Mouse (Mus musculus) cerebellum, adult 18-20 months (tissue): ENCODE measurements around the gene Katnal1.

Source experiments
- DNase-seq, 2 experiments: peaks; one replicate each; pipeline ENCODE4 v3.0.0; 2021

Katnal1 gene

DNA sequence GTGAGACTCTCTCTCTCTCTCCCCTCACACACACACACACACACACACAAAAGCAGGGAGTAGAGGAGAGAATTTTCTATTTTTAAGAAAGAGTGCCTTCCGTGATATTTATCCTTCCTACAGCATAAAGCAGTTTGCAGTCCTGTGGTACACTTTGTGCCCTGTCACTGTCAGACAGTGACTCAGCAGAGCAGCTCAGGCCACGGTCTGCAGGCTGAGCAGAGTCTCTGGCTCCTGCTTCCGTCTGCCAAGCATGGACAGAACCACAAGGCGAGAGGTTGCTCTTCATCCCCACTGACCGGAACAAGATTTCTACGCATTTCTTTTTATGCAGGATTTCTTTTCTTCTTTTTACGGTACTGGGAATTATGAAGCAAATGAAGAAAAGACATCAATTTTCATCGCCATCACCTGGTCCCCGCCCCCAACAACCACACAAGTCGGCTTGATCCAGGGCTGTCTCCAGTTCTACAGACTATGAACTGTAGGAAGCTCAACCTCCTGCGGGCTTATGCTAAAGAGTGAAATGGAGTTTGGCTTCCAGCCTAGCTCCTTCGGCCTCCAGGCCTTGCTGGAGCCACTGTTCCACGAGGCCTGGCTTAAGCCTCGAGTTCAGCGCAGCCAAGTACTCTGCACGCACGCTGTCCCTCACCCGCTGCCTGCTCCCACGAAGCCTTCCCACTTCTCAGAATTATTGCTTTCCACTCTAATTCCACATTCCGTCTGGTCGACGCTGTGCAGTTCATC is 25.4 kb upstream of the Katnal1 start:
- DNase-seq = peak in 1 of 2 experiments; percentile 13

DNA sequence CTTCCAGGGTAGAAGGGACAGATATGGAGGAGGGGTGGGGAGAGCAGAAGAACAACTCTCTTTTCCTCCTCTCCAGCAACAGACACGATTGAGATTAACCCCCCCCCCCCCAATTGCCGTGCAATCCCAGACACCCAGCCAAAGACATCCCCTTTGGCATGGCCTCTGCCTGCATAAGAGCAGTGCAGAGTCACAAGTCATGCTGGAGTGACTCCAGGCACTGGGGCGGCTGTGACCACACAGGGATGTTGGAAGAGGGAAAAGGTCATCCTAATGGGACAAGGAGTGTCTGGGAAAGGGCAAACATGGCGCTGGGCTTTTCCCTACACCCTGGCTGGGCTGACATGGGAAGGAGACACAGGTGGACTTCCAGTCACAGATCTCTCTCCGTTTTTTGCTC is 24.0 kb upstream of the Katnal1 start:
- no peak for DNase-seq

DNA sequence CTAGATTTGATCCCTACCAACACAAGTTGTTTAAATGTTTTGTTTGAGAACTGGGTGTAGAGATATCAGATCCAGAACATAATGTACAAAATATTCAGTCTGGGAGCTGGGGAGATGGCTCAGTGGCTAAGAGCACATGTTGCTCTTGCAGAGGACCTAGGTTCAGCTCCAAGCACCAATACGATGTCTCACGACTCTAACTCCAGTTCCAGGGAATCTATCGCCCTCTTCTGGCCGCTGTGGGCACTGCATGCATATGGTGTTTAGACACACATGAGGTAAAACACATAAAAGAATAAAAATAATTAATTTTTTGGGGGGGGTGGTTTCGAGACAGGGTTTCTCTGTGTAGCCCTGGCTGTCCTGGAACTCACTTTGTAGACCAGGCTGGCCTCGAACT is 23.3 kb upstream of the Katnal1 start:
- no peak for DNase-seq

DNA sequence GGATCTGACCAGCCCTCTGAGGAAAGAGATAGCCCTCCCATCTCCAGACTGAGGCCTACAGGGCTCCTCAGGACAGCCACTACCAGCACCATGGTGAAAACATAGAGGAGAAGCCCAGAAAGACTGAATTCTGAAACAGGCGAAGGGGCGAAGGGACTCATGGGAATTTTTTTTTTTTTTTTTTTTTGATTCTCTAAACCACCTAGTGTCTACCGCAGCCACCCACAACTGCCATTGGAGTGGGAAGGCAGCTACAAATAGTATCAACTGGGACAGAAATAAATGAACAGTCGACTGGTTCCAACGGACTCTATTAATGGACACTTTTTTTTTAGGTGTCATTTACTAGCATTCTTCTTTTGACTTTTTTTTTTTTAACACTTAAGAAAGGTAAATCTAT is 22.2 kb upstream of the Katnal1 start:
- DNase-seq = no peak

DNA sequence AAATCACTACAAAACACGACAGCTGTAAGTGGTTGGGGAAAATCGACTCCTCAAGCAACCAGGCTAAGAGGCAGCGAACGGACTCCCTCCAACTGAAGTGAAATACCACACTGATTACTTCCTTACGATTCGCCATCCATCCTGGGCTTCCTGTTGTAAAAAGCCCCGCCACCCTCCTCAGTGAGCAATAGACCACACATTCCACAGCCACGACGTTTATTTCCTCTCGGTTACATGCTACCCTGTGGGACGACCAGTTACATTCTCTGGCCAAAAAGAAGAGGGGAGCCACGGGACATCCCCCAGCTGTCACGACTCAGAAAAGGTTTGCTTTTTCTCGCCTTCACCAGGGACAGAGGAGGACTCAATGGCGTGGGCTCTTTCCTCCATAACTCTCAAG is 20.9 kb upstream of the Katnal1 start:
- DNase-seq = no peak

DNA sequence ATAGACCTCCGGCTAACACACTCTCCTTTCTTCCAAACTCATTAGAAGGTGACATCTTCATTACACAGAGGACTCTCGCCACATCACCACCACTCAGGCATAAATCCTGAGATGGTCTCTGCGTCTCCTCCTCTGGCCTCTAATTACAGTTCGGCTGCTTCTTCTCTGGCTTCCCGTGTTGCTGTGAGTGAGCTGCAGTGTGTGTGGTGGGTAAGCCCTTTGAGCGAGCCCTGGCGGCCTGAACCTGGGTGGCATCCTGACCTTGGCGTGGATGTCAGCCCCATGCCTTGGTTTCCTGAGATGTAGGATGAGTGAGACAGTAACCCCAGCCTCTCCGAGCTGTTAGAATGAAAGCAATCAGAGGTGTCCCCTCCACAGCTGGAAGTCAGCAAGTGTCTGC is 19.5 kb upstream of the Katnal1 start:
- no peak for DNase-seq

DNA sequence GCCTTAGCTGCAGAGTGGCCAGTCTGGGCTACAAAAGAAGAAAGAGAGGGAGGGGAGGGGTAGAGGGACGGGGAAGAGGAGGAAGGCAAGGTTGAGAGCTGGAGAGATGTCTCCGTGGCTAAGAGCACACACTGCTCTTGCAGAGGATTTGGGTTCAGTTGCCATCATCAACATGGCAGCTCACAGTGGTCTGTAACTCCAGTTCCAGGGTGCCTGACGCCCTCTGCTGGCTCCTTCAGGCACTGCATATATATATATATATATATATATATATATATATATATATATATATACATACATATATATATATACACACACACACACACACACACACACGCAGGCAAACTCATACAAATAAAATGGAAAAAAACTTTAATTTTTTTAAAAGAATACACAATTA is 18.3 kb upstream of the Katnal1 start:
- DNase-seq = no peak

DNA sequence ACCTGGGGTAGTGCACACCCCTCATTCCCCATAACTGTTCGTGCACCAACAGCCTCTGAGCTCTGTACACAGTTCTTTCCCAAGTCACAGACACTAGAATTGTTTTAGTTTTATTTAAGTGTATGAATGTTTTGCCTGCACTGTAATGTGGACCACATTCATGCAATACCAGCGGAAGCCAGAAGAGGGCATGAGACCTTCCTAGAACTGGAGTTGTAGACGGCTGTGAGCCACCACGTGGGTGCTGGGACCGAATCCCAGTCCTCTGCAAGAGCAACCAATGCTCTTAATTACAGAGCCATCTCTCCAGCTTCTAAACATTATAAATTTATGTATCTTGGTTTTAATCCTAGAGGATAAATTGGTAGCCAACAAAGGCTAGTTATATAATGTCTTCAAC is 17.7 kb upstream of the Katnal1 start:
- DNase-seq = peak in 1 of 2 experiments; percentile 24

DNA sequence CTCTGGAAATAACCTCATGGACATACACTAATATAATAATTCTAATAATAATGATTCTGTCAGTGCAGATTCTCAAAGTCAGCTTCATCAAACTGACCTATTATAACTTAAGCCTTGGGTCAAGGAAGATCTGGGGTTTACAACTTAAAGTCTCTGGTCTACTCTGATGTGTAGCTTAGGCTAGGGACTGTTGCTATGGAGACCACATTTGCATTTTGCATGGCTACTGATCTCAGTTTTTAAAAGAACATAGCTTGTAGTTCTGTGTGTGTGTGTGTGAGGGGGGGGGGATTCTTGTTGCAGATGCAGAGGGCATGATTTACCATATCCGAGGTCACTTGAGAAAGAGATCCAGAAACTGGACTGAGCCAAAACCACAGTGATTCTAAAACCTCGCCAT is 16.6 kb upstream of the Katnal1 start:
- DNase-seq = no peak

DNA sequence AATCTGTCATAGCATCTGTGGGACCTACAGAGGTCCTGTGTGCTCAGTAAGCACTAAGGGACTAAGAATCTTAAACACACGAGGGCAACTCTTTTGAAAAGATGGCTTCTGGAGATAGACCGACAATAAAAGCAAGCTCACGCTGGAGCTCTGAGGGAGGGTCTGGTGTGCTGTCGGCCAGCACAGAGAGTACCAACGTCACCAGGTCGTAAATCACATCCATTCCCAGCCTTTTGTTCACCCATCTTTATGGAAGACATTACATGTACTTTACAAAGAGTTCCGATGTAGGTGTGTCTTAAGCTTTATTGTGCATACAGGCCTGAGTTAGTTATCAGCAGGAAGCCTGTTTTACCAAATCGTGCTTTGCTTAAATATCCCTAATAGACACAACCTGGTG is 14.9 kb upstream of the Katnal1 start:
- DNase-seq = no peak

DNA sequence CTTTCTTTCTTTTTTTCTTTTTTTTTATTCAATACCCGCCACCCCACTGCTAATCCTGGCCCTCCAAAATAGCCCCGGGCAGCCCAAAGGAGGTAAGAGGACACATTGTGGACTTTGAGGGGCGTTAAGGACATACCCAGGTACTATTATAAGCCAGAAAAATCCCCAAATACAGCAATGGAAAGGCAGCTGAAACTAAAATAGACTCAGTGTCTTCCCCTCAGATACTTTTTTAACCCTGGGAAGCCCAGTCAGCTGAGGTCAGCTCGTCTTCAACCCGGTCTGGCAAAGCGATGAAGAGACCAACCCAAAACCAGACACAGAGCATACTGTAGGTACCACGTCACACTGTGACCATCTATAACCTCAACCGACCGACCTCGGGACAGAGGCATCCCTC is 14.3 kb upstream of the Katnal1 start:
- no peak for DNase-seq

DNA sequence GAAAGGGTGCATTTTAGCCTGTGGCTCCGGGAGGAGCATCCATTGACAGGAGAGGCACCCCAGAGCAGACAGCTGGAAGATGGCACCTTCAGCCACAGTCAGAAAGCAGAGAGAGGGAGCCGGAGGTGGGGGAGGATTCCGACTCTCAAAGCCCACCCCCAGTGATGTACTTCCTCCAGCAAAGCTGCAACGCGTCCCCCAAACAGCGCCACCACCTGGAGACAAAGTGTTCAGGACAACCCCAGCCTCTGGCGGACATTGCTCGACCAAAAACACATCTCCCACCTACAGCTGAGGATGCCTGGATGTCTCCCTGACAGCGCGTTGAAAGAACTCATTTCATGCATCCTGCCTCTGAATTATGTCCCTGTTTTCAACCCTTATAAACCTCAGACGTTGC is 13.8 kb upstream of the Katnal1 start:
- no peak for DNase-seq

DNA sequence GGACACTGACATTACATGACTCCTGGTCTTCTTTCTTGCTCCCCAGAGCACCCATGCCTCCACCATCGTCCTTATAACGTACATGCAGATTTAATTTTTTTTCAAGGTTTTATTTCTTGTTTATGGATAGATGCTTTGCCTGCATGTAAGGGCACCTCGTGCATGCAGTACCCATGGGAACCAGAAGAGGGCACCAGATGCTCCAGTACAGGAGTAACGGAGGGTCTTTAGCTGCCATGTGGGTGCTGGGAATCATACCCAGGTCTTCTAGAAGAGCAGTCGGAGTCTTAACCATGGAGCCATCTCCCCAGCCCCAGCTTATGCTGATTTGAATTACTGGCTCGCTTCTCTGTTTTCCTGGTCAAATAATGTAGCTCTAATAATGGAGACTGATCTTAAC is 13.2 kb upstream of the Katnal1 start:
- no peak for DNase-seq

DNA sequence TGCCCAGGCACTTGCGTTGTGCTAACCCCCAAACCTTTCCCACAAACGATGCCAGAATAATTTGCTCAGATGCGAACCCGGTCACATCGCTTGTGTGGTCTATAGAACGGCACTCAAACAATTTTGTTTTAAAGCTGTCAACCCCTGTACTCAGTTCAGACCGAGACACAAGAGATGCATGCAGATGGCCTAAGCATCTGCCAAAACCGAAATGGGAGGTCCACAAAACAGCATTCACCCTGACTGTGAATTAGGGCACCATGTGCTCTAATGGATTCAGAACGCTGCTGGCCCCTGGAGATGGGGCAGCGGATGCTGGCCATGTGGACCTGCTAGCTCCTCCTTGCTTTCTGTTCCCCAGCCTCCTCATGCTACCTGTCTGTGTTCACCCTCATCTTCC is 12.7 kb upstream of the Katnal1 start:
- no peak for DNase-seq

DNA sequence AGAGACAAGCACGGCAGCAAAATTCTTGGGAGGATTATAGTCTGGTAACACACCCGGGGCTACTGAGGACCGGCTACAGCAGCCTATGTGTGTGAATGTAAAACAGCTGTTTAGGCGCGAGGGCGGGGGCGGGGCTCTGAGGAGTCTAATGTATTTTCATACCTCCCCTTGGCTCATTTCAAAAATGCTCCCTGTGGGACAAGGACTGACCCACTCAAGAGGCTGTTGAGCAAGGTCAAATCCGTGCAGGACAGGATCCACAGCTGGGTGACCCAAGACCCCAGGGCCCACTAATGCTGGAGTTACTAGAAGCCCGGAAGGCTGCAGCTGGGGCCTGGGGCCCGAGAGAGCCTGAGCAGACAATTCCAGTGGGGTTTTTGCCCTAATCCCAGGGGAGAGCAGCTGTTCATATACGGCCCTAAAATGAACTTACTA is 10.8 kb upstream of the Katnal1 start:
- no peak for DNase-seq

DNA sequence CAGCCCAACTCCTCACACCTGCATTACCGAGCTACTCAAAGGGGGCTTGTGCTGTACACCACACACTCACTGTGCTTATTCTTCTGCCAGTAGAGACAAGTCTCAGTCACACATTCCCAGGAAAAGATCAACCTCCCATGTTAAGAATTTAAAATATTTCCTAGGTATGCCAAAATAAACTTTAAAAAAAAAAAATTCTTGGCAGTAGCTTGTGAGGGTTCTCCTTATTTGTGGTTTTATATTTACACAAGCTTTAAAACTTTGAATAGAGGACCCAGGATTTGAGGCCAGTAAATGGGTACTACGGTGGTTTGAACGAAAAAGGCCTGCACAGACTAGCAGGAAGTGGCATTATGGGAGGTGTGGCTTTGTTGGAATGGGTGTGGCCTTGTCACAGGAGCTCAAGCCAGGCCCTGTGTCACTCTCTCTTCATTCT is 7.4 kb upstream of the Katnal1 start:
- DNase-seq = no peak

DNA sequence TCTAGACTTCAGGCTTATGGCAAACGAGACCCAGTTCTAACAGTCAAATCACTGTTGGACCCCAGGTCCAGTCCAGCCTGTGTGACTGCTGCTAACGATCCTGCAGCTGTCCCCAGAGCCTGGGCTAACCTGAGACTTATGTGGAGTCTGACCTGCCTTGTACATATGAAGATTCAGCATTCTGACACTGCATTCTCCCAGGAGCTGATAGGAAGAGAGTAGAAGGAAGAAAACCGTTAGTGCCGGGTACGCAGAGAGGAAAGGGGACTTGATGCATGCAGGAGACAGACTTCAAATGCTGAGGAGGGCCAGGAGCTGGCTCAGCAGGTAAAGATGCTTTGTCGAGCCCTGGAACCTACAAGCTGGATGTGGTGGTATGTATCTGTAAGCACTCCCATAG is 6.8 kb upstream of the Katnal1 start:
- DNase-seq = no peak

DNA sequence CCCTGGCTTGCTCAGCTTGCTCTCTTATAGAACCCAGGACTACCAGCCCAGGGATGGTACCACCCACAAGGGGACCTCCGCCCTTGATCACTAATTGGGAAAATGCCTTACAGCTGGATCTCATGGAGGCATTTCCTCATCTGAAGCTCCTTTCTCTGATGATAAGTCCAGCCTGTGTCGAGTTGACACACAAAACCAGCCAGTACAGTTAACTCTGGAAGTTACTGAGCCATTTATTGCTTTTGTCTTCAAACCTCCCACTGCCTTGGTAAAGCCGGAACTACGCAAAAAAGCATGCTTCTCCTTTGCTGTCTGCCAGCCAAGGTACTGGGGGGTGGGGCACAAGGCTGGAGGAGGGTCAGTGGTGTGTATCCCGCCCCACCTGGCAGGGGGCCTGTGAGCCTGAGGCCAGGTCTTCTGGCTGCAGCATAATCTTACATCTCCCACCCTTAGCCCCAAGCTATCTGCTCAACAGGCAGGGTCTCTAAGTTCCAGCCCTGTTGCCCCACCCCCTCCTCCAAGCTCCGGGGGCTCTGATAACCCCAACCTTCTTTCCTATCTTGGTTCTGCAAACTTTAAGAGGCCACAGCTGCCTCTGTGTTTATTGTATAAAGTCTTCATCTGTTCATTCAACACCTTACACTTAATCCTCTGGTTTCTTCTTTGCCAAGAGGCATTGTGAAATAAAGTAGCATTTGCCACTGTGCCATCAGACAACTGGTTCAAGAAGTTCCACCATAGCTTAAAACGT is 6.1 kb upstream of the Katnal1 start:
- DNase-seq = no peak

DNA sequence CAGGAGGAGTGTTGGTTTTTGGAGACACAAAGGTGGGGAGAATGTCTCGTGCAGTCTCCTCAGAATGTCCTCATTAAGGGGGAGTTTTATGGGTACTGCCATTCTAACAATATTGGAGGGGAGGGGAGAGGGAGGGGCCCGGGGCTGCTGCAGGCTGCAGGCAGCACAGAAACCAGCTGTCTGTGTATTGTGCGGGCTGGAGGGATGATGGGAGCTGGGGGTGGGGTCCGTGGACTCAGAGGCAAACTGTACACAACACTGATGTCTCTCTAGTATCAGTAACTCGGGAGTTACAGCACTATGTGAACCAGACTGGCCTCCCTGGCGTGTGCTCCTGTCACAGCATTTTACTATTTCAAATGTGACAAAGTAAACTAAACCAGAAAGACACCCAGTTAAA is 5.3 kb upstream of the Katnal1 start:
- DNase-seq = no peak

DNA sequence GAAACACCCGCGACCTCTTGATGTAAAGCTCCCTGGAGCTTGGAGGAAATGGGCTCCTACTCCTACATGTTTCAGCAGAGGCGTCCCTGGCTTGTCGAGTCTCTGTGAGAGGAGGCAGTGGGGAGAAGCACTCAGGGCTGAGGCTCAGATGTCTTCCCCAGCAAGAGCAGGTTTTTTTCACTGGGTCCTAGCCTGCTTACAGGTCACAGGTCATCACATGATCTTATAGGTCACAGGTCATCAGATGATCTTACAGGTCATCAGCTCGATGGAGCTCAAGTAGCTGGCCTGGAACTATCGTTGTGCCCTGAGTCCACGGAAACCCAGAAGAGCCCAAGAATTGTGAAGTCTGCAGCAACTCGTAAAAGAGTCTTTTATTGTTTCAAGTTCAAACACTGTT is 4.6 kb upstream of the Katnal1 start:
- no peak for DNase-seq

DNA sequence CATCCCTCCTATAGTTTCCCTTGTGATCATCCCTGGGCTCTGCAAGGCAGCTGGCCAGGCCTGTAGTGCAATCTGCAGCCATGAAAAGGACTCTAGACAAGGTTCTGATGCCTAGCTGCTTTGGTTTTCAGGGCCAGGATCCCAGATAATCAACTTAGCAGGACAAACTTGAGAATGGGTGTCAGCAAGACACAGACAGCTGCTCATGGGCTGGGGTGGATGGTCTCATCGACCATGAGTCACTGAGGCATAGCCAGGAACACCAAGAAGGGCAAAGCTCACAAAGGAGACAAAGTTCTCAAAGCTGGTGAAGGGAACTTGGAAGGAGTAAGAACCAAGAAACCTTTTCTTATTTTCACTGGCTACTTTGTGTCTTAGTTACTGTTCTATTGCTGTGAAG is 2.2 kb upstream of the Katnal1 start:
- DNase-seq = no peak

DNA sequence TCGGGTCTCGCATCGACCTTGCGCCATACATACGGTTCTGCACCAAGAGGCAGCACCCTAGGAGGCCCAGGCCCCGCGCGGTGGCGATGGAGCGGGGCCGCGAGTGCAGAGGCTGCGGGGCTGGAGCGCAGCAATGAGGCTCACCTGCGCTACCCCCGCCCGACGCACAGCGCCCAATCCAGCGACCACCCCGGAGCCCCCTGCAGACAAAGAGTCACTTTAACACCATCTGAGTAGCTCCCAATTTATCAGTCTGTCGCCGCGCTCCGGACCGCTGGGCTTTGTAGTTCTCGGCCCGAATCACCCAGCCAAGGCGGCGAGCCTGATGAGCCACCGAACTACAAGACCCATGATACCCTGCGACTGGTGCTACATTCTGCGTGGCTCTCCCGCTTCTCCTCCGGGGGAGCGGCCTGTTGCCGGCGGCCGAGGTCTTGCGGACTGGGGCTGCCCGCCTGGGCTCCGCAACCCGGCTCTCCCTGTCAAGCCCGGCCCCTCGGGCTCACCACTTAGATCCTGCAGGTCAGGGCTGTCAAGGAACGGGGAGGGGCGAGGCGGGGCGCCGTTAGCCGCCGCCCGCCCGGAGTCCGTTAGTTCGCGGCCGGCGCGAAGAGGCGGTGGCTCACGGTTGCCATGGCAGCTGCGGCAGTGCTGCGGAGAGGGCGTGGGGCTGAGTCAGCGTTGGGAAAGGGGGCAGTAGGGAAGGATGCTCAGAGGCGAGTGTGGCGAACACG is 571 bp downstream of the Katnal1 start:
- DNase-seq = peak; percentile 94 to 97

DNA sequence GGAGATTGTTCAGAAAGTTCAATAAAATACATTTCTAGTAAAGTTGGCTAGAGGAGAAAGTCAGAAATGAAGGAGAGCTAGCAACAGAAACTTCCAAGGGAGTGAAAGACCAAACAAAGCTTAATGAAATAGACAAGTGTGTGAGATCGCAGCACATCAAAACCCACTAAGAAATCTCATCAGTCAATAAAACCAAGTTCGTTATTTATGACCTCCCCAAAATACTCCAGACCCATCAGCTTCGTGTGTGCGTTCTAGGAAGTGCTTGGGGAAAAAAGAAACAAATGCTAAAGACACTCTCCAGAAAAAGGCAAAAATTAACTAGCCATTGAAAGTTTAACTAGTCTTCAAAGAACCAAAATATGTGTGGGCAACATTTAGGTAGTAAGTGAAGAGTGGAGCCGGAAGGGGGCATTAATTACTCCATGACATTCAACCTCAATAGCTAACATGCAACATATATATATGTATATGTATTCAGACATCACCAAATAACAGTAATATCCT is 1.4 kb downstream of the Katnal1 start:
- no peak for DNase-seq

DNA sequence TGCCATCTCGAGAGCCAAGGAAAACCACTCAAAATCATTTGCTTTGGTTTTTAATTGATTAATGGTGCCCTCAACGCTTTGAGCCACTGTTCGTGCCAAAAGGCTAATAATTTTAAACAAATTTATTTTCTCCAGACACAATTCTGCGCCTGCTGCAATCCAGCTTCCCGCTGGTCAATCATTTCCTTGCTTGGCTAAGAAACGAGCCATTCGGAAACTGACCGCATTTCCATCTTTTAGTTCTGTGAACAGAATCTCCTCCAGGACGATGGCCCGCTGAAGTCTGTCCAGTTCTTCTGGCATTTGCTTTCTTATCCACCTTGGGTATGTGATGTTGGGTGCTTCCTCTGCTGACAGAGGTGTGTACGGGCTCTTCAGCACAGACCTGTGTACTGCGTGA is 4.5 kb downstream of the Katnal1 start:
- no peak for DNase-seq
